ENCODE assay signal across 8 mouse cellular contexts in genomic region chr13:59143141-59143744, GRCm38 (mm10).
A peak's percentile ranks its signal among the peaks of the same experiment; 100 is the strongest.
DNase-seq lines count a peak whose midpoint lies in the region; ATAC-seq lines count a peak whose summit lies in the region.

No protein-coding gene starts in this region.

- DNase-seq in cerebellum, adult 11 months: no peak
- peak; percentile 70 for DNase-seq in Muller cell, postnatal 12 days (ENCODE audit: inconsistent ontology term)
- DNase-seq in frontal cortex, adult 2 months (ENCODE audit: extremely low spot score in 1 of 2, low spot score in 1 of 2): peak; percentile 42 to 48
- peak; percentile 69 for DNase-seq in left cerebral cortex, postnatal 4 days
- DNase-seq in testis, postnatal 14 days (ENCODE audit: low spot score): no peak
- no peak for DNase-seq in c-Kit-positive CD71-positive TER-119-positive erythroid progenitor cells, embryonic 14.5 days (ENCODE audit: low spot score)
- no peak for DNase-seq in gastrocnemius, postnatal 25 days

- ATAC-seq in cerebellum, adult (ENCODE audit: insufficient number of reproducible peaks, low FRiP score, low TSS enrichment): peak; percentile 52; the same call in 1 of the 2 replicates

- intact Hi-C loops in left cerebral cortex, postnatal 4 days (cut with DNase I): no loop called here

Comparison
In these comparisons a context has a peak if more than half of its experiments do, and no peak if none do; other contexts are left out.
1. DNase-seq: peak in Muller cell, postnatal 12 days (single experiment), frontal cortex, adult 2 months (2 of 2) and left cerebral cortex, postnatal 4 days (single experiment); none in cerebellum, adult 11 months (single experiment), testis, postnatal 14 days (single experiment), c-Kit-positive CD71-positive TER-119-positive erythroid progenitor cells, embryonic 14.5 days (single experiment) and gastrocnemius, postnatal 25 days (single experiment).